Mouse (Mus musculus) thymus, adult 2 months (tissue): ENCODE data around the gene Nifk.

Source experiments
- CTCF ChIP-seq: fragments of 200-500 bp; IDR thresholded peaks from 2 replicates; pipeline ENCODE4 v1.5.1; 2012; ENCODE audit warnings: mild to moderate bottlenecking, control low read depth, low read length, moderate library complexity, borderline replicate concordance; ENCODE audit not compliant: control insufficient read depth, poor library complexity, insufficient read depth; ENCODE audit errors: extremely low read depth
- POLR2A ChIP-seq: fragments of 200-500 bp; IDR thresholded peaks from 2 replicates; pipeline ENCODE4 v1.6.1; 2012; ENCODE audit warnings: mild to moderate bottlenecking, low read length, control low read depth, moderate library complexity; ENCODE audit not compliant: control insufficient read depth, poor library complexity, insufficient read depth; ENCODE audit errors: extremely low read depth

DNA sequence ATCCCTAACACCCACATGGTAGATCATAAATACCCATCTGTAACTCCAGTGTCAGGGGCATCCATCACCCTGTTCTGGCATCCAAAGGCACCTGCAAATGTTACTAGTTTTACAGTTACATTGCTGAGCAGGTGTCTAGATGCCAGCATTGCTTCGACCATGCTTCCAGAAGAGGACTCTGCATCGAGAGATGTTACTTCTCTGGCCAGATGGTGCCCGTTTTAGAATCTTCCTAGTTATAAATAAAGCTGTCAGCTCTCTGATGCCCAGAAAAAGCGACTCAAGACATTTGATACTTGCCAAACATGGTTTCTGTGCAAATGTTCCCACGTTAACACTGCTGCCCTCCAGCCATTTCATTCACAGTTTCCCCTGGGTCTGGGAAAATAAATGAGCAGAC lies 16.3 kb downstream of the Nifk start:
- TF ChIP-seq CTCF (no peak), POLR2A (no peak)
